Mouse (Mus musculus) embryonic facial prominence, embryonic 14.5 days (tissue): Measurements from ENCODE around the gene Gpr25. TPM values are rescaled to one million over a fixed set of nuclear protein-coding genes. Genes with fewer than 3 reads are reported as not detected.

Experiments used
- ATAC-seq: fragments of 200-750 bp; cut with Nextera tagmentation; 2 replicates; pipeline ENCODE4 v1.8.0; 2017; ENCODE audit warnings: low read depth, moderate number of reproducible peaks, moderate TSS enrichment
- DNase-seq: peaks from one replicate; pipeline ENCODE4 v3.0.0-alpha.2; 2015; ENCODE audit warnings: low spot score
- H3K27ac ChIP-seq: fragments of 300-500 bp; sonication (generic); replicated peaks from 2 replicates; pipeline ENCODE4 v1.5.1; 2014; ENCODE audit warnings: low read depth, mild to moderate bottlenecking, low read length, moderate library complexity
- H3K27me3 ChIP-seq: fragments of 300-500 bp; sonication (generic); replicated peaks from 2 replicates; pipeline ENCODE4 v1.6.1; 2014; ENCODE audit warnings: low read length; ENCODE audit not compliant: control insufficient read depth, insufficient read depth
- H3K36me3 ChIP-seq: fragments of 300-500 bp; sonication (generic); 2 replicates; pipeline ENCODE4 v1.6.1; 2014; ENCODE audit warnings: low read length, mixed read lengths; ENCODE audit not compliant: control insufficient read depth, insufficient read depth
- H3K4me1 ChIP-seq: fragments of 300-500 bp; sonication (generic); 2 replicates; pipeline ENCODE4 v1.6.1; 2014; ENCODE audit warnings: antibody characterized with exemption, low read length; ENCODE audit not compliant: control insufficient read depth, insufficient read depth
- H3K4me2 ChIP-seq: fragments of 300-500 bp; sonication (generic); 2 replicates; pipeline ENCODE4 v1.6.1; 2014; ENCODE audit warnings: low read depth, mild to moderate bottlenecking, low read length, moderate library complexity, mixed read lengths
- H3K4me3 ChIP-seq: fragments of 300-500 bp; sonication (generic); 2 replicates; pipeline ENCODE4 v1.5.1; 2014; ENCODE audit warnings: low read depth, mild to moderate bottlenecking, low read length
- H3K9ac ChIP-seq: fragments of 300-500 bp; sonication (generic); 2 replicates; pipeline ENCODE4 v1.6.1; 2014; ENCODE audit warnings: low read depth, mild to moderate bottlenecking, low read length, moderate library complexity, mixed read lengths
- H3K9me3 ChIP-seq: fragments of 300-500 bp; sonication (generic); 2 replicates; pipeline ENCODE4 v1.6.1; 2016; ENCODE audit warnings: low read length; ENCODE audit not compliant: control insufficient read depth
- WGBS: fragments of 180-500 bp; shearing (Covaris S2); extraction: QIAGEN DNeasy Blood & Tissue Kit; methylation state at CpG from one replicate; pipeline ENCODE4 v1.1.7; 2014; 5-methylcytosine and 5-hydroxymethylcytosine counted together
- polyA plus RNA-seq: library from polyadenylated mRNA; unstranded; fragments of >200 nt; fragmentation: Nextera tagmentation; extraction: Ambion mirVana; gene quantifications from 2 replicates; pipeline ENCODE4 v1.2.1, GENCODE M21; 2014

Gene Gpr25
- polyA plus RNA-seq, 1 experiment from 2014 or later = not detected

DNA sequence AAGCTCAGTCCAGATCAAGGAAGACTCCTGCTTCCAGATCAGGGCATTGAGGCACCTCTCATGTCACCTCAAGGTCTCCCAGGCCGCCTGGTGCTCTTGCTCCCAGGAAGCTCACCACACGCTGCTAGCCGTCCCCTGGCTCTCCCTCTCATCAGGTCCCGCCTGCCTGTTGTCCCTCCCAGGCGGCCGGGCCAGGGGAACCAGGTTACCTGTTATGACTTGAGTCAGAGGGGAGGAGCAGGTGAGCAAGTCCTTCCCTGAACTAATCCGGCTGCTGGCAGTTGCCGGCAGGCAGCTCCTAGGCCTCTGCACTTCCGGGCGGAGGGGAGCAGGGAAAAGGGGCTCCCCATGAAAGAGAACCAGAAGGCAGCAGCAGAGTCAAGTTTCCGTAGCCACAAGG, 30.5 kb downstream of the Gpr25 start:
- WGBS = 27% methylated on average over 11 of the region's 11 CpGs
- H3K27me3 ChIP-seq = no peaks in the 10 kb centered on the region

DNA sequence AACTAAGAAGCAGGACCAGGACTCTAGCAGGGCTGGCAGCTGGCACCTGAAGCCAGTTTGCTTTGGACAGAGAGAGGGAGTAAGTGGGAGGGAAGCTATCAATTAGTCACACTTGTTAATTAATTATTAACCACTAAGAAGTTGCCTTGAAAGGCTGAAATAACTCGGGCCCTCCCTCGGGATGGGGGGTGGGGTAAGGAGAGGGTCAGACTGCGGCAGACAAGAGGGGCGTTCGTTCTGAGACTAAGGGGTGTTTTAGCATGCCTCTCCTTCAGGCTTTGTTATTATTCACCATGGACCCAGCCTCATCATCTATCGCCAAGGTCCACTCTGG, 31.7 kb downstream of the Gpr25 start:
- Histone ChIP-seq H3K4me3 (no peak overlapping the region), H3K4me1 (peaks cover 56% of the 10 kb centered on the region), H3K27ac (no peak overlapping the region), H3K27me3 (no peaks in the 10 kb centered on the region), H3K9me3 (no peaks in the 10 kb centered on the region), H3K4me2 (peak overlapping the region; percentile 72), H3K9ac (peak overlapping the region; percentile 28; the same call in 1 of the 2 replicates), H3K36me3 (peaks cover 21% of the 10 kb centered on the region)
- WGBS = 19% methylated on average over 6 of the region's 6 CpGs
- no peak for DNase-seq
- ATAC-seq = no peak

More for the DNA sequence above, 30.5 kb downstream of the Gpr25 start:
- H3K36me3 ChIP-seq = peaks cover 12% of the 10 kb centered on the region
- peaks cover 56% of the 10 kb centered on the region for H3K4me1 ChIP-seq
- DNase-seq (peak; percentile 82), ATAC-seq (peak; percentile 47; the same call in 1 of the 2 replicates)
- H3K4me2 ChIP-seq = peak overlapping the region; percentile 72
- H3K27ac ChIP-seq = peak overlapping the region; percentile 28
- no peaks in the 10 kb centered on the region for H3K9me3 ChIP-seq
- peak overlapping the region; percentile 32 for H3K9ac ChIP-seq
- peak overlapping the region; percentile 20; the same call in 1 of the 2 replicates for H3K4me3 ChIP-seq

DNA sequence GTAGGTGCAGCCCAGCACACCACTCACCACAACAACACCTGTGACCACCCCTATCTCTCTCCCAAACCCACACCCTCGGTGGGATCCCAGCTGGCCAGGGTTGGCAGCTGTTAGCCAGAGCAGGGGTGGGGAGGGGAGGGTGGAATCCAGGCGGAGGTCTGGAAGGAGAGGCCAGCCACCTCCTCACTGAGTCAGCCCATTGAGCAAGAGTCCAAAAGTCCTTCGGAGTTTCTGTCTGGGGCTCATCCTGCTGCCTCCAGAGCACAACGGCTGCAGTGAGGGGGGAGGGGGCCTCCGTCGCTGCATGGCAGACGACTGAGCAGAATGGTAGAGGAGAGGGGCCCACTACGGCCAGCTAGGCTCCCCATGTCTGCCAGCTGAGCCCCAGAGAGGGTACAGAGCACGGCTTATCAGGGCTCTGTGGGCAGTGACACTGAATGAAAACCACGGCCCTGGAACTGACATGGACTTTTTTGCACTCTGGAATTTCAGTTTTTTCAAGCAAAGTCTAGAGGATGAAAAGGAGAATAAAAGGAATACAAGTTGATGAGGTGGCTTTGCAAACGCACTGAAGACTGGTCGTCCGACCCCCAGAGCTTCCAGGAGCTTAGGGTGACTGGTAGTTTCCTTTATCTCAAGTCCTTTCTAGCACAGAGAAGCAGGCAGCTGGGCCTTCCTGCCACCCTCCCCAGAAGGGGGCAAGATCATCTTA, 32.2 kb downstream of the Gpr25 start:
- peak overlapping the region; percentile 28; the same call in 1 of the 2 replicates for H3K9ac ChIP-seq

DNA sequence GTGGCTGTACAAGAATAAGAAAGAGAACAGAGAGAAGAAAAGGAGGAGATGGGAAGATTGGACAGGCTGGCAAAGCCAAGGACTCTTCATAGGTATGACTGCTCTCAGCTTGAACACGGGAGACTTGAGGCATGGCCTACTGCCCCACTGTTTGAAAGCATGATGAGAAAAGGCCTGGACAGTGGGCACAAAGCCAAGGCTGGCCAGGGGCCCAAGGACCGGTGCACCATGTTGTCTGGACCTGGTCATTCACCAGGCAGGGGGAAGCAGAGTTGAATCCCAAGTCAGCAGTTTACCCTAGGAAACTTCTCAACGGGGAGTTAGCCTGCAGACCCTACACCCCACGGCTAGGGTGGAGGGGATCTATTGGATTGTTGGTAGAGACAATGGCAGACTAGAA, 32.8 kb downstream of the Gpr25 start:
- 79% methylated on average over 4 of the region's 4 CpGs for WGBS
- DNase-seq = no peak
- ATAC-seq = no peak

More for the DNA sequence above, 32.2 kb downstream of the Gpr25 start:
- no peak for DNase-seq
- Histone ChIP-seq H3K4me1 (peaks cover 56% of the 10 kb centered on the region), H3K27me3 (no peaks in the 10 kb centered on the region), H3K4me3 (no peak overlapping the region), H3K9me3 (no peaks in the 10 kb centered on the region), H3K36me3 (peaks cover 21% of the 10 kb centered on the region), H3K27ac (no peak overlapping the region), H3K4me2 (peak overlapping the region; percentile 72)
- WGBS = 16% methylated on average over 13 of the region's 13 CpGs
- ATAC-seq = no peak

DNA sequence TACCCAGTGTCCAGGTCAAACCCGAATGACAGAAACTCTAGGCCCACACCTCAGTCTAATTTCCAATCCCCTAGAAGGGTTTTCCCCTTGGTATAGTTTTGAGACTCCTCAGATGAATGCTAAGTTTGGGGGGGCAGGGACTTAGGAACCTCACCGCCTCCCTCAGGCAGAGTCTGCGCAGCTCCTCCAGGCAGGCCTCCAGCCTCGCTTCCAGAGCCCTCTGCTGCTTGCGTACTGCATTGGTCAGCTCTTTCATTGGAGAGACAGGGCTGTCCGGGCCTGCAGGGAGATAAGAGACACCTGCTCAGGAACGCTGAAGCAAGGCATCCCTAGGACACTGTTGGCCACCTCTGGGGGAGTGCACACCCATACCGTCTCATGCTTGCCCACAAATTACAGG, 34.0 kb downstream of the Gpr25 start:
- peaks cover 28% of the 10 kb centered on the region for H3K36me3 ChIP-seq
- 92% methylated on average over 8 of the region's 8 CpGs for WGBS
- H3K4me2 ChIP-seq = no peak overlapping the region
- H3K27me3 ChIP-seq = no peaks in the 10 kb centered on the region
- no peak overlapping the region for H3K4me3 ChIP-seq
- no peak for ATAC-seq
- H3K27ac ChIP-seq = no peak overlapping the region
- DNase-seq = no peak
- H3K4me1 ChIP-seq = peaks cover 42% of the 10 kb centered on the region
- H3K9me3 ChIP-seq = no peaks in the 10 kb centered on the region
- no peak overlapping the region for H3K9ac ChIP-seq

More for the DNA sequence above, 32.8 kb downstream of the Gpr25 start:
- Histone ChIP-seq H3K27ac (no peak overlapping the region), H3K27me3 (no peaks in the 10 kb centered on the region), H3K9me3 (no peaks in the 10 kb centered on the region), H3K4me1 (peaks cover 51% of the 10 kb centered on the region), H3K9ac (no peak overlapping the region), H3K36me3 (peaks cover 24% of the 10 kb centered on the region), H3K4me3 (no peak overlapping the region), H3K4me2 (peak overlapping the region; percentile 72; the same call in 1 of the 2 replicates)

DNA sequence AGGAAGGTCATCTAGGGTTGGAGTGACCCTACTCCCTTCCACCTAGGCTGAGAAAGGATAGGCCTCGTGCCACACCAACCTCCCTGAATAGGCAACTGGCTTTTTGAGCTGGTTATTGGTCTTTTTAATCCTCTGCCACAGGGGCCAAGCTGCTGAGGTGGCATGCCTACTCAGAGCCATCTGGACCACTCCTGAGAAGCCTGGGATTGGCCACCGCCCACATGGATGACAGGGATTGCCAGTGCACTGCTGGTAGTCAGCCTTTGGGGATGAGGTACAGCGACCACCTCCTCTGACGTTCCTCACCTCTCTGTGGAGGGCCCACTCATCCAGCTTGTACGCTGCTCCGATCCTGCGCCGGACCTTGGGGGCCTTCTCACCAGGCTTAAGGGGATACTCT, 34.8 kb downstream of the Gpr25 start:
- H3K27me3 ChIP-seq = no peaks in the 10 kb centered on the region

DNA sequence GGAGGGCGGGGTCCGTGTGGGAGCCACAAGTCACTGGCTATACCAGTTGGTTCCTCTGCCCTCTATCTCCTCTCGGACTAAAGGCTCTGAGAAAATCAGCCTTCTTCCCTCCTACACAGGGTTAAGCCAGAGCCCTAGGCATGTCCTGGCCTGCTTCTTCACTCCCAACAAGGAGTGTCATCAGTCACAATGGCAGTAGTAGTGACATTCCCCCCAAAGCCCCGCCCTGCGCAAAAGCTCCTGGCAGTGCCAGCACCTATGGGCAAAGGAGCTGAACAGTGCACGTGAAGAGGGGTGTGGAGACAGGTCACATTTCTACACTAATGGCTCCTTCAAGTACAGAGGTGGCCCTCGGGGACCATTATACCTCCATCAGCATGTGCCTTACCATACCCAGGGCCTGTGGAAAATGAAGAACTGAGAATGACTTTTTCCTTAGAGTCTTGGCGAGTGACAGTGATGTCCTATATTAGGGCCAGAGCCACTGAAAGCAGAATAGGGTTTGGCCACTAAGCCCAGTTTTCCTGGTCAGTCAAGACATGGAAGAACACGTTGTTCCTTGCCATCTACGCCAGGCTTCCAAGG, 36.8 kb downstream of the Gpr25 start:
- Histone ChIP-seq H3K4me1 (peaks cover 14% of the 10 kb centered on the region), H3K4me3 (no peak overlapping the region), H3K9ac (no peak overlapping the region), H3K27me3 (no peaks in the 10 kb centered on the region), H3K9me3 (no peaks in the 10 kb centered on the region), H3K4me2 (no peak overlapping the region), H3K27ac (no peak overlapping the region), H3K36me3 (peaks cover 45% of the 10 kb centered on the region)
- ATAC-seq (peak; percentile 37; the same call in 1 of the 2 replicates), DNase-seq (no peak)
- WGBS = 83% methylated on average over 10 of the region's 10 CpGs

More for the DNA sequence above, 34.8 kb downstream of the Gpr25 start:
- Histone ChIP-seq H3K4me1 (peaks cover 34% of the 10 kb centered on the region), H3K9me3 (no peaks in the 10 kb centered on the region), H3K27ac (no peak overlapping the region), H3K4me2 (no peak overlapping the region), H3K4me3 (no peak overlapping the region), H3K9ac (no peak overlapping the region), H3K36me3 (peaks cover 29% of the 10 kb centered on the region)
- no peak for DNase-seq
- 91% methylated on average over 8 of the region's 8 CpGs for WGBS
- ATAC-seq = no peak

DNA sequence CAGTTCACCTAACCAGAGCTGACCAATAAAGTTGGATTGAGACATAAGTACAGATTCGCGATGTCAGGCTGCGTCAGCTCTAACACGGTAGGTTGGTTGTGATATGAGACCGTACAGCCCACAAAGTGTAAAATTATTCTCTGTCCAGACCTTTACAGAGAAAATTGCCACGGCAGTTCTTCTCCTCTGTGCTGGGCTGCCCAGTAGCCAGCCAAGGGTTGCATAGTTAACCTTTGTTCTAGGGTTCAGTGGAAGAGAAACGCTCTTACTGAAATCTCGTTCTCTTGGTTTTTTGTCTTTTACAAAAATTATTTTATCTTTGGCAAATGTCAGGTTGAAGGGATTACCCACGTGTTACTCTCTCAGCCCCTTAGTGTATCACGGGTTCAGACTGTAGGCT, 38.3 kb downstream of the Gpr25 start:
- H3K4me2 ChIP-seq = no peak overlapping the region
- H3K4me1 ChIP-seq = no peaks in the 10 kb centered on the region
- no peak overlapping the region for H3K9ac ChIP-seq
- H3K27me3 ChIP-seq = no peaks in the 10 kb centered on the region
- no peak overlapping the region for H3K27ac ChIP-seq
- no peak overlapping the region for H3K4me3 ChIP-seq
- no peaks in the 10 kb centered on the region for H3K9me3 ChIP-seq
- peaks cover 57% of the 10 kb centered on the region for H3K36me3 ChIP-seq
- 85% methylated on average over 10 of the region's 10 CpGs for WGBS
- DNase-seq (no peak), ATAC-seq (no peak)
